Mouse (Mus musculus) ES-Bruce4 (cell line): Measurements from ENCODE around the gene Itga8. TPM values are rescaled to one million over a fixed set of nuclear protein-coding genes. Genes with fewer than 3 reads are reported as not detected.

Experiments
- H3K27ac ChIP-seq: 2 replicates; pipeline ENCODE4 v1.5.1; 2012; ENCODE audit warnings: low read length, inconsistent platforms; ENCODE audit not compliant: insufficient read depth
- H3K27me3 ChIP-seq: 2 replicates; pipeline ENCODE4 v1.6.1; 2012; ENCODE audit warnings: mild to moderate bottlenecking, low read length, inconsistent platforms; ENCODE audit not compliant: control insufficient read depth, poor library complexity, insufficient read depth, severe bottlenecking
- H3K36me3 ChIP-seq: 2 replicates; pipeline ENCODE4 v1.6.1; 2012; ENCODE audit warnings: inconsistent platforms, mild to moderate bottlenecking, low read length, moderate library complexity; ENCODE audit not compliant: control insufficient read depth, poor library complexity, insufficient read depth, severe bottlenecking
- H3K4me1 ChIP-seq: one replicate; pipeline ENCODE4 v1.8.1; 2011; ENCODE audit warnings: low read length; ENCODE audit not compliant: control insufficient read depth, insufficient read depth
- H3K4me3 ChIP-seq: 2 replicates; pipeline ENCODE4 v1.5.1; 2011; ENCODE audit warnings: low read depth, mild to moderate bottlenecking, low read length
- H3K9ac ChIP-seq: 2 replicates; pipeline ENCODE4 v1.6.1; 2012; ENCODE audit warnings: low read depth, mild to moderate bottlenecking, inconsistent platforms; ENCODE audit not compliant: poor library complexity, severe bottlenecking
- H3K9me3 ChIP-seq: replicated peaks from 2 replicates; pipeline ENCODE4 v1.6.1; 2012; ENCODE audit warnings: mild to moderate bottlenecking, low read length, inconsistent platforms; ENCODE audit not compliant: control insufficient read depth, poor library complexity, insufficient read depth, severe bottlenecking
- CTCF ChIP-seq: IDR thresholded peaks from one replicate; pipeline ENCODE4 v1.8.1; 2011; ENCODE audit warnings: low read depth, low read length
- EP300 ChIP-seq: IDR thresholded peaks from 2 replicates; pipeline ENCODE4 v1.6.1; 2011; ENCODE audit warnings: low read depth, low read length; ENCODE audit not compliant: insufficient read depth
- POLR2A ChIP-seq: IDR thresholded peaks from one replicate; pipeline ENCODE4 v1.8.1; 2011; ENCODE audit warnings: low read length; ENCODE audit not compliant: insufficient read depth
- polyA plus RNA-seq: library from polyadenylated mRNA; stranded (reverse); fragments of >200 nt; gene quantifications from 2 replicates; pipeline ENCODE4 v1.2.4, GENCODE M21; 2011; ENCODE audit warnings: low read depth; ENCODE audit not compliant: missing spikeins, insufficient read depth, insufficient read length

The Itga8 gene
- polyA plus RNA-seq, 1 experiment, result 1.3 TPM

GRCm38 (mm10) chr2:12198699-12199098 lies 103.0 kb downstream of the Itga8 start:
- Histone ChIP-seq H3K9ac (no peak overlapping the region), H3K4me3 (no peak overlapping the region), H3K36me3 (no peaks in the 10 kb centered on the region), H3K27me3 (no peaks in the 10 kb centered on the region), H3K9me3 (no peaks in the 10 kb centered on the region), H3K4me1 (no peaks in the 10 kb centered on the region), H3K27ac (no peak overlapping the region)
- TF ChIP-seq CTCF, result no peak
- no peak for TF ChIP-seq EP300
- no peak for TF ChIP-seq POLR2A

GRCm38 (mm10) chr2:12198214-12198613 lies 103.5 kb downstream of the Itga8 start:
- Histone ChIP-seq H3K9ac (no peak overlapping the region), H3K27ac (no peak overlapping the region), H3K27me3 (no peaks in the 10 kb centered on the region), H3K36me3 (no peaks in the 10 kb centered on the region), H3K4me3 (no peak overlapping the region), H3K9me3 (no peaks in the 10 kb centered on the region), H3K4me1 (no peaks in the 10 kb centered on the region)
- TF ChIP-seq EP300 (no peak), POLR2A (no peak), CTCF (no peak)

- no peak for TF ChIP-seq POLR2A
- TF ChIP-seq CTCF, result no peak
- no peak for TF ChIP-seq EP300
- H3K27ac ChIP-seq, result no peak overlapping the region
Measured at GRCm38 (mm10) chr2:12197711-12198110, 104.0 kb downstream of the Itga8 start.

GRCm38 (mm10) chr2:12189026-12189425 lies 112.7 kb downstream of the Itga8 start:
- H3K4me1 ChIP-seq, result no peaks in the 10 kb centered on the region
- no peaks in the 10 kb centered on the region for H3K27me3 ChIP-seq
- no peaks in the 10 kb centered on the region for H3K9me3 ChIP-seq
- no peak overlapping the region for H3K4me3 ChIP-seq
- H3K36me3 ChIP-seq, result no peaks in the 10 kb centered on the region
- TF ChIP-seq EP300, result no peak
- no peak for TF ChIP-seq POLR2A
- no peak for TF ChIP-seq CTCF
- no peak overlapping the region for H3K9ac ChIP-seq
- H3K27ac ChIP-seq, result no peak overlapping the region

More at GRCm38 (mm10) chr2:12197711-12198110, 104.0 kb downstream of the Itga8 start:
- Histone ChIP-seq H3K9ac (no peak overlapping the region), H3K36me3 (no peaks in the 10 kb centered on the region), H3K4me1 (no peaks in the 10 kb centered on the region), H3K27me3 (no peaks in the 10 kb centered on the region), H3K4me3 (no peak overlapping the region), H3K9me3 (no peaks in the 10 kb centered on the region)

- H3K9ac ChIP-seq, result no peak overlapping the region
- no peak for TF ChIP-seq CTCF
- TF ChIP-seq POLR2A, result no peak
- no peak for TF ChIP-seq EP300
Measured at GRCm38 (mm10) chr2:12187646-12188045, 114.1 kb downstream of the Itga8 start.

GRCm38 (mm10) chr2:12182402-12182948 lies 119.2 kb downstream of the Itga8 start:
- Histone ChIP-seq H3K4me1 (no peaks in the 10 kb centered on the region), H3K27ac (no peak overlapping the region), H3K27me3 (no peaks in the 10 kb centered on the region), H3K36me3 (no peaks in the 10 kb centered on the region), H3K4me3 (no peak overlapping the region), H3K9me3 (no peaks in the 10 kb centered on the region), H3K9ac (no peak overlapping the region)
- TF ChIP-seq CTCF (no peak), EP300 (no peak), POLR2A (no peak)

More at GRCm38 (mm10) chr2:12187646-12188045, 114.1 kb downstream of the Itga8 start:
- Histone ChIP-seq H3K4me1 (no peaks in the 10 kb centered on the region), H3K4me3 (no peak overlapping the region), H3K9me3 (no peaks in the 10 kb centered on the region), H3K27me3 (no peaks in the 10 kb centered on the region), H3K27ac (no peak overlapping the region), H3K36me3 (no peaks in the 10 kb centered on the region)
